Mouse (Mus musculus): Measurements from ENCODE around the gene Klk15. TPM values are rescaled to one million over a fixed set of nuclear protein-coding genes. Genes with fewer than 3 reads are reported as not detected.
"Not testable (repeated sequence)": the region's sequence is repeated elsewhere in the genome, so short reads cannot be mapped to it uniquely, and the experiment has no call there.

Klk15 gene
- polyA plus RNA-seq, 1 experiment from 2014 or later: not detected

GRCm38 (mm10) chr7:43975761-43976160 lies 42.2 kb downstream of the Klk15 start, which contains the start of gene Klk1b9:
Gene Klk1b9 (plus strand): TSS chr7:43976061.
- not testable (repeated sequence) for H3K36me3 ChIP-seq; H3K27me3 ChIP-seq; H3K4me1 ChIP-seq (replicated peaks); H3K27ac ChIP-seq; H3K4me2 ChIP-seq; H3K4me3 ChIP-seq (replicated peaks); H3K9me3 ChIP-seq; ATAC-seq (ENCODE audit: insufficient number of reproducible peaks, insufficient read depth, low FRiP score, low TSS enrichment, low read depth); H3K9ac ChIP-seq (replicated peaks)
- 89% methylated on average over 1 of the region's 1 CpGs for WGBS

DNA sequence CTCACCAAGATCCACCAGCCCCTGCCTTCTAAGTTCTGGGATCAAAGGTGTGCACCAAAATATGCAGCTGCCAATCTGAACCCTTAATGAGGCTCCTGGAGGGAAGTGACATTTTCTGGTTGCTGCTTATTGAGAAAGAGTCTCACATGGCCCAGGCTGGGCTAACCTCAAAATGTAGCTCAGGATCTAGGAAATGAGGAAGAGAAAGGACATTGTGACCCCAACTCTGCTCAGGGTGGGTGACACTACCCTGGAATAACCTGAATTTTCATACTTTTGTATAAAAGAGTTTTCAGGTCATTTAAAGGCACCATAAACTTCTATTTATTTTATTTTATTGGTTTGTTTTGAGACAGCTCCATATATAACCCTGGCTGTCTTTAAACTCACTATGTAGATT lies 52.1 kb downstream of the Klk15 start:
- no peaks in the 10 kb centered on the region for H3K4me1 ChIP-seq (replicated peaks)
- no peak overlapping the region for H3K4me2 ChIP-seq
- no peak overlapping the region for H3K9ac ChIP-seq (replicated peaks)
- H3K27me3 ChIP-seq: no peaks in the 10 kb centered on the region
- no peak overlapping the region for H3K4me3 ChIP-seq (replicated peaks)
- H3K9me3 ChIP-seq: no peaks in the 10 kb centered on the region
- no peak for ATAC-seq (ENCODE audit: insufficient number of reproducible peaks, insufficient read depth, low FRiP score, low TSS enrichment, low read depth)
- no peak overlapping the region for H3K27ac ChIP-seq
- H3K36me3 ChIP-seq: no peaks in the 10 kb centered on the region

Other genes with a start within 250 kb of the Klk15 start
- not detected in 2 replicates for gene Klk14, start 243.3 kb upstream of the Klk15 start, polyA plus RNA-seq (2016; fragmentation: Nextera tagmentation; extraction: Ambion mirVana)
- gene Klk13, start 221.2 kb upstream of the Klk15 start, polyA plus RNA-seq (2016; fragmentation: Nextera tagmentation; extraction: Ambion mirVana): 0.11 and 0.31 TPM in 2 replicates
- not detected in 2 replicates for gene Klk12, start 164.8 kb upstream of the Klk15 start, polyA plus RNA-seq (2016; fragmentation: Nextera tagmentation; extraction: Ambion mirVana)
- not detected in 2 replicates for gene Klk11, start 159.1 kb upstream of the Klk15 start, polyA plus RNA-seq (2016; fragmentation: Nextera tagmentation; extraction: Ambion mirVana)
- gene Klk10, start 152.7 kb upstream of the Klk15 start, polyA plus RNA-seq (2016; fragmentation: Nextera tagmentation; extraction: Ambion mirVana): 0.35 and 0.41 TPM in 2 replicates
- 0.14 and 0.19 TPM in 2 replicates for gene Klk9, start 141.8 kb upstream of the Klk15 start, polyA plus RNA-seq (2016; fragmentation: Nextera tagmentation; extraction: Ambion mirVana)
- gene Klk8, start 136.2 kb upstream of the Klk15 start, polyA plus RNA-seq (2016; fragmentation: Nextera tagmentation; extraction: Ambion mirVana): 12.7 and 13.4 TPM in 2 replicates
- gene Klk7, start 122.4 kb upstream of the Klk15 start, polyA plus RNA-seq (2016; fragmentation: Nextera tagmentation; extraction: Ambion mirVana): 0.10 TPM in 1 of 2 replicates, not detected in the other
- not detected in 2 replicates for gene Klk6, start 109.2 kb upstream of the Klk15 start, polyA plus RNA-seq (2016; fragmentation: Nextera tagmentation; extraction: Ambion mirVana)
- 0.28 TPM in 1 of 2 replicates, not detected in the other for gene Klk5, start 91.8 kb upstream of the Klk15 start, polyA plus RNA-seq (2016; fragmentation: Nextera tagmentation; extraction: Ambion mirVana)
- 0.23 TPM in 1 of 2 replicates, not detected in the other for gene Klk4, start 52.6 kb upstream of the Klk15 start, polyA plus RNA-seq (2016; fragmentation: Nextera tagmentation; extraction: Ambion mirVana)
- gene Klk1b8, start 16.9 kb downstream of the Klk15 start, polyA plus RNA-seq (2016; fragmentation: Nextera tagmentation; extraction: Ambion mirVana): not detected in 2 replicates
- gene Klk1b1, start 33.0 kb downstream of the Klk15 start, polyA plus RNA-seq (2016; fragmentation: Nextera tagmentation; extraction: Ambion mirVana): not detected in 2 replicates
- gene Klk1b9, start 42.3 kb downstream of the Klk15 start, polyA plus RNA-seq (2016; fragmentation: Nextera tagmentation; extraction: Ambion mirVana): not detected in 2 replicates
- gene Klk1b11, start 62.1 kb downstream of the Klk15 start, polyA plus RNA-seq (2016; fragmentation: Nextera tagmentation; extraction: Ambion mirVana): not detected in 2 replicates
- gene Klk1b26, start 78.4 kb downstream of the Klk15 start, polyA plus RNA-seq (2016; fragmentation: Nextera tagmentation; extraction: Ambion mirVana): not detected in 2 replicates
- not detected in 2 replicates for gene Klk1b27, start 118.5 kb downstream of the Klk15 start, polyA plus RNA-seq (2016; fragmentation: Nextera tagmentation; extraction: Ambion mirVana)
- gene Klk1b21, start 168.6 kb downstream of the Klk15 start, polyA plus RNA-seq (2016; fragmentation: Nextera tagmentation; extraction: Ambion mirVana): not detected in 2 replicates
- not detected in 2 replicates for gene Klk1b22, start 178.9 kb downstream of the Klk15 start, polyA plus RNA-seq (2016; fragmentation: Nextera tagmentation; extraction: Ambion mirVana)
- gene Klk1b16, start 203.0 kb downstream of the Klk15 start, polyA plus RNA-seq (2016; fragmentation: Nextera tagmentation; extraction: Ambion mirVana): not detected in 2 replicates

All from limb, embryonic 12.5 days (tissue).